Mouse (Mus musculus) small intestine, adult 2 months (tissue): ENCODE data around the gene Hist1h3e.
"Not testable (repeated sequence)": the region's sequence is repeated elsewhere in the genome, so short reads cannot be mapped to it uniquely, and the experiment has no call there.

Experiments used
- CTCF ChIP-seq: fragments of 200-500 bp; IDR thresholded peaks from 2 replicates; pipeline ENCODE4 v1.5.1; 2012; ENCODE audit warnings: low read depth, mild to moderate bottlenecking, control low read depth, inconsistent platforms, low read length, moderate library complexity, mixed read lengths; ENCODE audit not compliant: insufficient replicate concordance, insufficient read length; ENCODE audit errors: extremely low read depth
- POLR2A ChIP-seq: fragments of 200-500 bp; IDR thresholded peaks from 2 replicates; pipeline ENCODE4 v1.6.1; 2012; ENCODE audit warnings: low read depth, mild to moderate bottlenecking, control low read depth, inconsistent platforms, low read length, moderate library complexity

DNA sequence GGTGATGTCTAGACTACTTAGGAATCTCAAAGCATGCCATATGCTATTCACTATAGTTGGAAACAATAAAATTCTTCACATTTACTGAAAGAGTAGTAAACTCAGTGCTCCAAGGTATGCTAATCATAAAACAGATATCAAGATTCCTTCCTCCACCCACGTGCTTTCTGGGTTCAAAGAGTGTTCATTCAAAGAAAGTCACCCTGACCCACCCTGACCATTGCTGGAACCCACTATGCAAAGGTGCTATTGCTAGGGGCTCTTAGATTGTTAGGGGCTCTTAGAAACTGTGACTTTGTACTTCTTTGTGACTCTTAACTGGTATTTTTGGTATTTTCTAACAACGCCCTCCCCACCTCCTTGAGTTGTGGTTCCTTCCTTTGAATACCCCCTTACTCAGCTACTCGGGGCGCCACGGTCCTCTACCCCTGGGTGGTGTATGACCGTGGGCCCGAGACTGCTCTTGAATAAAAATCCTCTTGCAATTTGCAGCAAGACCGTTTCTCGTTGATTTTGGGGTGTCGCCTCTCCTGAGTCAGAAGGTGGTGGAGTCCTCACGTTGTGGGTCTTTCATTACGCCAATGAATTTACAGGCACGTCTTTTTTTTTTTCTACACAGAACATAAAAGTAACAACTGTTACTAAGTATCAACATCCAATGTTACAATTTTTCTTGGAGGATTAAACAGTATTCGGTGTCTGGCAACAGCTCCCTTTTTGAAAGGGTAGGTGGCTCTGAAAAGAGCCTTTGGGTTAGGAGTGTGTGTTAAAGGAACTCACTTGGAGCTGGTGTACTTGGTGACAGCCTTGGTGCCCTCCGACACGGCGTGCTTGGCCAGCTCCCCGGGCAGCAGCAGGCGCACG lies 11.1 kb upstream of the Hist1h3e start:
- TF ChIP-seq CTCF, POLR2A: not testable (repeated sequence)
